Mouse (Mus musculus): ENCODE measurements around the gene Oit1.

The Oit1 gene

GRCm38 (mm10) chr14:8335947-8336346 lies 42.6 kb downstream of the Oit1 start:
- DNase-seq (ENCODE audit: low spot score in 2 of 2): no peak

GRCm38 (mm10) chr14:8334511-8334910 lies 44.0 kb downstream of the Oit1 start:
- no peak for DNase-seq (ENCODE audit: low spot score in 2 of 2)

- DNase-seq (ENCODE audit: low spot score in 2 of 2): no peak
These were observed 46.0 kb downstream of the Oit1 start for GRCm38 (mm10) chr14:8332314-8333252.

GRCm38 (mm10) chr14:8331307-8331905 lies 47.1 kb downstream of the Oit1 start:
- peak in 1 of 2 experiments; percentile 40 for DNase-seq (ENCODE audit: low spot score in 2 of 2)

- DNase-seq (ENCODE audit: low spot score in 2 of 2): no peak
These were observed 48.2 kb downstream of the Oit1 start for GRCm38 (mm10) chr14:8330390-8330789.

- no peak for DNase-seq (ENCODE audit: low spot score in 2 of 2)
These were observed 49.0 kb downstream of the Oit1 start for GRCm38 (mm10) chr14:8329552-8329951.

- peak in 1 of 2 experiments; percentile 48 for DNase-seq (ENCODE audit: low spot score in 2 of 2)
These were observed 51.2 kb downstream of the Oit1 start for GRCm38 (mm10) chr14:8327371-8327770.

GRCm38 (mm10) chr14:8326961-8327360 lies 51.6 kb downstream of the Oit1 start:
- DNase-seq (ENCODE audit: low spot score in 2 of 2): no peak

- DNase-seq (ENCODE audit: low spot score in 2 of 2): no peak
These were observed 52.8 kb downstream of the Oit1 start for GRCm38 (mm10) chr14:8325746-8326145.

- DNase-seq (ENCODE audit: low spot score in 2 of 2): no peak
These were observed 58.0 kb downstream of the Oit1 start for GRCm38 (mm10) chr14:8320528-8320927.

GRCm38 (mm10) chr14:8317194-8318097 lies 61.1 kb downstream of the Oit1 start, which contains the start of gene Fam107a:
Gene Fam107a (minus strand): TSS chr14:8318023.
- DNase-seq (ENCODE audit: low spot score in 2 of 2): no peak

- DNase-seq (ENCODE audit: low spot score in 2 of 2): no peak
These were observed 62.0 kb downstream of the Oit1 start for GRCm38 (mm10) chr14:8316366-8317193.

- DNase-seq (ENCODE audit: low spot score in 2 of 2): no peak
These were observed 63.4 kb downstream of the Oit1 start for GRCm38 (mm10) chr14:8315169-8315568.

- DNase-seq (ENCODE audit: low spot score in 2 of 2): no peak
These were observed 64.0 kb downstream of the Oit1 start for GRCm38 (mm10) chr14:8314536-8314935.

- DNase-seq (ENCODE audit: low spot score in 2 of 2): no peak
These were observed 64.7 kb downstream of the Oit1 start for GRCm38 (mm10) chr14:8313877-8314276.

GRCm38 (mm10) chr14:8309621-8310141 lies 68.9 kb downstream of the Oit1 start:
- DNase-seq (ENCODE audit: low spot score in 2 of 2): no peak

- no peak for DNase-seq (ENCODE audit: low spot score in 2 of 2)
These were observed 69.9 kb downstream of the Oit1 start for GRCm38 (mm10) chr14:8308650-8309049.

GRCm38 (mm10) chr14:8306884-8307283 lies 71.7 kb downstream of the Oit1 start:
- DNase-seq (ENCODE audit: low spot score in 2 of 2): no peak

GRCm38 (mm10) chr14:8305014-8305413 lies 73.5 kb downstream of the Oit1 start:
- DNase-seq (ENCODE audit: low spot score in 2 of 2): no peak

GRCm38 (mm10) chr14:8304082-8304481 lies 74.5 kb downstream of the Oit1 start:
- no peak for DNase-seq (ENCODE audit: low spot score in 2 of 2)

- DNase-seq (ENCODE audit: low spot score in 2 of 2): no peak
These were observed 75.9 kb downstream of the Oit1 start for GRCm38 (mm10) chr14:8302687-8303086.

Data from urinary bladder, postnatal 36 days (tissue).